Mouse (Mus musculus) CH12.LX (cell line): ENCODE results near the gene 5430403G16Rik.
"Not testable (repeated sequence)": the region's sequence is repeated elsewhere in the genome, so short reads cannot be mapped to it uniquely, and the experiment has no call there.

Source experiments
- CTCF ChIP-seq, 2 experiments: IDR thresholded peaks in 1 of 2; conservative IDR thresholded peaks in 1 of 2; 2 replicates each; pipeline ENCODE4 v1.5.1; 2011 to 2012; ENCODE audit warnings: low read depth in 2 of 2, low read length in 2 of 2, improper control_type of control experiment in 1 of 2, inconsistent platforms in 1 of 2, mild to moderate bottlenecking in 1 of 2, moderate library complexity in 1 of 2
- GABPA ChIP-seq: IDR thresholded peaks from 2 replicates; pipeline ENCODE4 v1.6.1; 2012; ENCODE audit warnings: low read depth, low read length, improper control_type of control experiment, inconsistent platforms; ENCODE audit not compliant: insufficient replicate concordance
- UBTF ChIP-seq: IDR thresholded peaks from 2 replicates; pipeline ENCODE4 v1.6.1; 2012; ENCODE audit warnings: low read depth, mild to moderate bottlenecking, inconsistent platforms, low read length, improper control_type of control experiment, moderate library complexity

DNA sequence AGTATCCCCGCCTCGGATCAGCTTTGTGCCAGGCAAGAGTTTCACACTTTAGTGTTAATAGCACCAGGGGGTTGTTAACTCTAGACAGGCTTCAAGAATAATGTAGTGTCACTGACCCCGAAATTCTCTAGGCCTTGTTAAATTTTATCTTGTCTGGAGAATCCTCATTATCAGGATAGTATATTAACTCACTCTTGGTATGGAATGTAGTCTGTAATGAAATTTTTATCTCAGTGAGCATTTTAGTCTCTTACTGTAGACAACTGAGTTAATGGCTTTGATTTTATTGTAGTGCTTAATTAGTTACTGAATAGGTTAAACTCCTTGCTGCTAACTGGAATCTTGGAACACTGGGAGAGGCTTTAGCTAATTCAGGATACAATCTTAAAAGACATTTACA is 26.5 kb upstream of the 5430403G16Rik start:
- TF ChIP-seq CTCF (conservative IDR thresholded peaks at IDR 0.05 in 1 of 2, IDR thresholded peaks at IDR 0.05 in 1 of 2; ENCODE audit: low read depth in 2 of 2, low read length in 2 of 2); GABPA; UBTF: not testable (repeated sequence)
